In genomic region chr3:21530862-21531261, GRCm38 (mm10) we compare ENCODE assay signal across 11 mouse cellular contexts.
A peak's percentile ranks its signal among the peaks of the same experiment; 100 is the strongest.
DNase-seq lines count a peak whose midpoint lies in the region; ATAC-seq lines count a peak whose summit lies in the region.
"Had no signal": no experiment of that assay in that cellular context is flagged by ENCODE, and none has a peak within 500 bp of the region (broad histone marks: within the 10 kb centered on the region; RNA-seq: fewer than 3 reads in every experiment).

No protein-coding gene starts in this region.

- no peak overlapping the region for H3K4me3 ChIP-seq in kidney, embryonic 15.5 days (replicated peaks)
- no peak overlapping the region for H3K4me3 ChIP-seq in forebrain, embryonic 11.5 days (ENCODE audit: low read depth, low read length)
- H3K4me3 ChIP-seq: embryonic facial prominence, embryonic 12.5 days; neural tube, embryonic 12.5 days had no signal

- H3K9ac ChIP-seq in kidney, embryonic 15.5 days, result no peak overlapping the region
- no peak overlapping the region for H3K9ac ChIP-seq in forebrain, embryonic 11.5 days (ENCODE audit: low read length)
- H3K9ac ChIP-seq: embryonic facial prominence, embryonic 12.5 days; neural tube, embryonic 12.5 days had no signal

- H3K27ac ChIP-seq in kidney, embryonic 15.5 days, result peak overlapping the region; percentile 48; the same call in 1 of the 2 replicates
- no peak overlapping the region for H3K27ac ChIP-seq in forebrain, embryonic 11.5 days (ENCODE audit: low read depth, low read length)
- H3K27ac ChIP-seq: embryonic facial prominence, embryonic 12.5 days; neural tube, embryonic 12.5 days had no signal

- H3K4me2 ChIP-seq in kidney, embryonic 15.5 days, result no peak overlapping the region
- no peak overlapping the region for H3K4me2 ChIP-seq in forebrain, embryonic 11.5 days (ENCODE audit: low read depth, low read length, severe bottlenecking)
- H3K4me2 ChIP-seq: embryonic facial prominence, embryonic 12.5 days; neural tube, embryonic 12.5 days had no signal

- DNase-seq in kidney, adult 11 months, result no peak
- peak; percentile 56 for DNase-seq in forelimb bud, embryonic 11.5 days (ENCODE audit: low read depth, low spot score)
- DNase-seq in kidney, postnatal 36 days, result peak; percentile 10 to 30
- peak; percentile 48 for DNase-seq in thymus, postnatal 14 days
- DNase-seq in forebrain, embryonic 11.5 days (ENCODE audit: low spot score), result no peak
- no peak for DNase-seq in retina, embryonic 14.5 days (ENCODE audit: low spot score)
- no peak for DNase-seq in Muller cell, postnatal 12 days (ENCODE audit: inconsistent ontology term)
- DNase-seq: adrenal gland, postnatal 25 days had no signal

- 8% methylated on average over 5 of the region's 5 CpGs for WGBS in kidney, embryonic 15.5 days
- WGBS in forebrain, embryonic 11.5 days, result 59% methylated on average over 5 of the region's 5 CpGs

- H3K4me1 ChIP-seq in kidney, embryonic 15.5 days, result peaks cover 8% of the 10 kb centered on the region; the same call in 1 of the 2 replicates
- H3K4me1 ChIP-seq in forebrain, embryonic 11.5 days (replicated peaks; ENCODE audit: control insufficient read depth, insufficient read depth, low read length), result no peaks in the 10 kb centered on the region
- H3K4me1 ChIP-seq: embryonic facial prominence, embryonic 12.5 days; neural tube, embryonic 12.5 days had no signal

- H3K9me3 ChIP-seq in kidney, embryonic 15.5 days (replicated peaks), result no peaks in the 10 kb centered on the region
- H3K9me3 ChIP-seq in forebrain, embryonic 11.5 days (ENCODE audit: control insufficient read depth, low read length), result no peaks in the 10 kb centered on the region
- H3K9me3 ChIP-seq: embryonic facial prominence, embryonic 12.5 days; neural tube, embryonic 12.5 days had no signal

- no peak; the same call in 1 of the 2 replicates for ATAC-seq in kidney, embryonic 15.5 days (replicated peaks; ENCODE audit: low FRiP score)
- no peak for ATAC-seq in forebrain, embryonic 11.5 days (replicated peaks; ENCODE audit: low FRiP score)

- H3K27me3 ChIP-seq in kidney, embryonic 15.5 days, result no peaks in the 10 kb centered on the region
- H3K27me3 ChIP-seq in forebrain, embryonic 11.5 days (ENCODE audit: control insufficient read depth, insufficient read depth, low read length), result no peaks in the 10 kb centered on the region
- H3K27me3 ChIP-seq: embryonic facial prominence, embryonic 12.5 days; neural tube, embryonic 12.5 days had no signal

- H3K36me3 ChIP-seq in kidney, embryonic 15.5 days, result no peaks in the 10 kb centered on the region
- no peaks in the 10 kb centered on the region for H3K36me3 ChIP-seq in forebrain, embryonic 11.5 days (ENCODE audit: control insufficient read depth, insufficient read depth, low read length)
- H3K36me3 ChIP-seq: embryonic facial prominence, embryonic 12.5 days; neural tube, embryonic 12.5 days had no signal

Comparison
In these comparisons a context has a peak if more than half of its experiments do, and no peak if none do; other contexts are left out.
1. DNase-seq: peak in forelimb bud, embryonic 11.5 days (single experiment), kidney, postnatal 36 days (2 of 2) and thymus, postnatal 14 days (single experiment); none in kidney, adult 11 months (single experiment), forebrain, embryonic 11.5 days (single experiment), retina, embryonic 14.5 days (single experiment) and Muller cell, postnatal 12 days (single experiment).